Mouse (Mus musculus) kidney, postnatal 36 days (tissue): ENCODE measurements around the gene Tnfsf9.
"Not testable (repeated sequence)": the region's sequence is repeated elsewhere in the genome, so short reads cannot be mapped to it uniquely, and the experiment has no call there.

ENCODE experiments used
- DNase-seq, 2 experiments: peaks; one replicate each; pipeline ENCODE4 v3.0.0; 2021 to 2022; ENCODE audit warnings: mixed read lengths in 2 of 2

Tnfsf9 gene

GRCm38 (mm10) chr17:57095855-57096622, 9.1 kb upstream of the Tnfsf9 start:
- DNase-seq, result peak; percentile 62 to 74

DNA sequence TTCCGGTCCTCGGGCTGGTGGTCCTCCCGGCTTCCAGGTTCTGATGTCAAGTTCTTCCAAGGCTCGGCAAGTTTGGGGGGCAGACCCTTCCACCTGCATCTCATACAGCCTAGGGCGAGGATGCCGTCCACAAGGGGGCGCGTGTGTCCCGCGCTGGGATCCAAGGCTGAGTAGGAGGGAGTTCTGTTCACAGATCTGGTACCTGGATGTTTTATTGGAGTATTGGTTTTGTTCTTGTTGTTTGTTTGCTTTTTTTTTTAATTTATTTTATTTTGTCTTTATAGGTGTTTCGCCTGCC, 8.6 kb upstream of the Tnfsf9 start:
- DNase-seq, result peak; percentile 82 to 94

DNA sequence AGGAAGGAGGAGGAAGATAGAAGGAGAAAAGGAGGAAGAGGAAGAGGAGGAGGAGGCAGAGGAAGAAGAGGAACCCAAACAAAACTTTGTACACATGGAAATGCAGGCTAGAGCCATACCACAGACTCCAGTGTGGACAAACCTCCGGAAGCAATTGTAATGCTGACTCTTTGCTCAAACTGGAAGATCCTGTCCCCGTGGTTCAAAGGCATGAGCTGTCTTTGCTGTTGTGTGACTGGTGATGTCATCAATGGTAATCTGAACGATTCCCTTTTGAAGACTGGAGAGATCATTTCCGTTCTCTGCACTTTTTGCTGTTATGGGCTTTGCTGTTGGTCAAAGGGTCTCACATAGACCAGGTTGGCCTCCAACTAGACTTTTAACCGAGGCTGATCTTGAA, 6.8 kb upstream of the Tnfsf9 start:
- no peak for DNase-seq

DNA sequence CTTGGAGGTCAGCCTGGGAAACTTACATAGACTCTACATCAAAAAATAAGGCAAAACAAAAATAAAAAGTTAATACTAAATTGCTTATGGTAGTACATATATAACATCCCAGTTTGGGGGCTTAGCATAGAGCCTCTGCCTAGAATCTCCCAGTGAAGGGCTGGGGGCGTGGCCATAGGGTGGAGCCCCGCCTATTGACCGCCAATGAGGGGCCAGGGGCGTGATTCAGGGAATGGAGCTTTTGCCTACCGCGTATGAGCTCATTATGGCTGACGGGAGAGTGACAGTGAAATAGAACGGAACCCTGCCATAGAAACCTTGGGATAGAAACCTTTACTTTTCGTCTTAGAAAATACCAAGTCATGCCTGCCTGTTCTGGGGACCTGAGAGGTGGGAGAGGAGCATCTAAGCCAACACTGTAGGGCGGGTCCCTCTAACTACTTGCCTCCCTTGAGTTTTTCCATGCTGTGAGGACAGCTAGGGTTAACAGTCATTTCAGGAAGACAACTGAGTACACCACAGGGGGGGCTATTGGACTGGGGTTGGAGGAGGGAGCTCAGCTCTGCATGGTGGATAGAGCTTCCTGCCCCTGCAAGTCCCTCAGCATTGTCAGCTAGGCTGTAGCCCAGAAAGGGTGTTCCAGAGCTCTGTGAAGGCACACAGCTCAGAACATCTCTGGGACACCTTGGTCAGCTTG, 5.3 kb upstream of the Tnfsf9 start:
- DNase-seq, result no peak

GRCm38 (mm10) chr17:57102276-57102675, 2.8 kb upstream of the Tnfsf9 start:
- no peak for DNase-seq

DNA sequence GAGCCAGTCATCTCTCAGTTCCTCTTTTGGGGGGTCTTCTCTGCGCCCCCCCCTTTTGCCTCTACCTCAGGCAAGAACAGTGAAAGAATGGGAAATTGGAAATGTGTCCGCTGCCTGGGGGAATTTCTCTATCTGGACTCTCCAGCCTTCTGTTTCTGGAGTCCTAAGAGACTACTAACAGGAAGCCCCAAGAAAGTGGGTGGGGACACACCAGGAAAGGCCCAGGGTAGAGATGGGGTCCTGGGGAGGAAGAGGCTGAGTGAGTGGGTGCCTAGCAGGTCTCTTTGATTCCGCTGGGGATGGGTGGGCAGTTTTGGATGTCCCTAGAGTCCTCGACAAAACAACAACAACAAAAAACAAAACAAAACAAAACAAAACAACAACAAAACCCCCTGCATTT, 629 bp upstream of the Tnfsf9 start:
- DNase-seq, result no peak

GRCm38 (mm10) chr17:57106035-57106368, 877 bp downstream of the Tnfsf9 start:
- no peak for DNase-seq

GRCm38 (mm10) chr17:57107064-57107463, 1.9 kb downstream of the Tnfsf9 start:
- DNase-seq, result no peak

GRCm38 (mm10) chr17:57108040-57108665, 3.0 kb downstream of the Tnfsf9 start:
- DNase-seq, result no peak

- no peak for DNase-seq
Observed at GRCm38 (mm10) chr17:57108666-57109171, 3.6 kb downstream of the Tnfsf9 start.

DNA sequence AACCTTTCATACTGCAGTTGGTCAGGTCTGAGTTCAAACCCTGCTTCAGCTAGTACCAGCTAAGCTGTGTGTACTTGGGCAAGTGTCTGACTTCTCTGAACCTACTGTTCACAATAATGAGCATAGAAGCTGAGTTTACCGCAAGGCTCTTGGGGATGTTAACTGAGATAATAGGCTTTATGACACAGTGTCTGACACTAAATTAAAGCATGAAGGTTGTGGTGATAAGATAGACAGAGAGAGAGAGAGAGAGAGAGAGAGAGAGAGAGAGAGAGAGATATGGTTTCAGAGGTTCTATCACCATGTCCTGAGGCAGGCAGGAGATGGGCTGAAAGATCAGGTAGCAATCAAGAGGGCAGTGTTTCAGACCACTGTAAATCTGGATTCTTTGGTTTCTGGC, 4.9 kb downstream of the Tnfsf9 start:
- no peak for DNase-seq

GRCm38 (mm10) chr17:57112768-57113474, 7.8 kb downstream of the Tnfsf9 start:
- DNase-seq, result peak; percentile 6 to 18

DNA sequence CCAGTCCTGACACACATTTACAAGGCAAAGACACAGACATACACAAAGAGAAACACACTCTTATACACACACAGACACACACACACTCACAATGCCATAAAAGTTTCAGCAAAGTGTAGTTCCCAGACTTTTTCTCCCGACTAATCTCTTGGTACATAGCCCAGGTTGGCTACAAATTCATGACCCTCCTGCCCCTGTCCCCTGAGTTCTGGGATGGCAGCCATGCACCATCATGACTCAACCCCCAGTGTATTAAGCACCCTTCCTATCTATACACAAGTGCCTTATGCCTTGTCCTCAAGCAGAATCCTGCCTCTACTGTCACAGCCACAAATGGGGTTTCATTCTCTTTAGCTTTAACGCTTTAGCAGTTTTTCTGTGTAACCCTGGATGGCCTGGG, 11.7 kb downstream of the Tnfsf9 start:
- DNase-seq, result no peak

DNA sequence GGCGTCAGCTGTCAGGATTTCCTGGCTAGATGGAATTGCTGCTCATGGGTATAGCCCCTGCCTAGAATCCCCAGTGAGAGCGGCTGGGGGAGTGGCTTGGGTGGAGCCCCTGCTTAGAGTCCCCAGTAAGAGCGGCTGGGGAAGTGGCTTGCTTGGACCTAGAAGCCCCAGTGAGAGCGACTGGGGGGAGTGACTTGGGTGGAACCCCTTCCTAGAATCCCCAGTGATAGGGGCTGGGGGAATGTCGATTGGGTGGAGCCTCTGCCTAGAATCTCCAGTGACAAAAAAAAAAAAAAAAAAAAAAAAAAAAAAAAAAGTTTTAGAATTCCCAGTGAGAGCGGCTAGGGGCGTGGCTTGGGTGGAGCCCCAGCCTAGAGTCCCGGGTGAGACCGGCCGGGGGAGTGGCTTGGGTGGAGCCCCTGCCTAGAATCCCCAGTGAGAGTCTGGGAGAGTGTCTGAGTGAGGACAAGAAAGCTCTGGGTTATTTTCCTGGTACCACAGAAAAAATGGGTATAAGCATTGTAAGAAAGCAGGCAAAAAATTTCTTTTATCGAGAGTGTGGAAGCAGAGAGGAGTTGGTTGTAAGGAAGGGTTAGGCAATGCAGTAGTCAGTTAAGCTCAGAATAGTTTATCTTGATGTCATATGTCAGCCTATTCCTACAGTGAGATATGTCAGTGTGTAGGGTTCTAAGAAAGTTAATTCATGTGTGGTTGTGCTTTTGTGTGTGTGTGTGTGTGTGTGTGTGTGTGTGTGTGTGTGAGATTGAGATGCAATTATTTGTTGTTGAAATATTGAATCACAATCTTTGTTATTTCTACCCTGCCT, 13.6 kb downstream of the Tnfsf9 start:
- DNase-seq, result peak; percentile 6 to 31

DNA sequence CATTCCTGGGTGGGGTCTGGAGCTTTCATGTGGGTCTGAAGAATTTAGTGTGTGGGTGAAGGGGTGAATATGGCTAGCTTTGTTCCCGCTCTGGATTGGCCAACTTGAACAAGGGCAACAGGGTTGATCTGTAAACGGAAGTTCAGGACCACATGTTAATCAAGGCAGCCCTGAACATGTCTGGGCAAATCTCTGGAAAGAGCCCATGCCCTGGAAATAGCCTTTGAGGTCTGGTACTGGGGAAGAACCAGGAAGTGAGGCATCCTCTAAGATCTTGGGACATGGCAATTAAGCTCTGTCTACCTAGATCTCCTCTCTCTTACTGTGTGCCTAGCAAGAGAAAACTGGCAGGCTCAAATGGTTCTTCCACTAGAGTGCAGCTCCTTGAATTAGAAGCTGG, 16.7 kb downstream of the Tnfsf9 start:
- DNase-seq, result no peak

DNA sequence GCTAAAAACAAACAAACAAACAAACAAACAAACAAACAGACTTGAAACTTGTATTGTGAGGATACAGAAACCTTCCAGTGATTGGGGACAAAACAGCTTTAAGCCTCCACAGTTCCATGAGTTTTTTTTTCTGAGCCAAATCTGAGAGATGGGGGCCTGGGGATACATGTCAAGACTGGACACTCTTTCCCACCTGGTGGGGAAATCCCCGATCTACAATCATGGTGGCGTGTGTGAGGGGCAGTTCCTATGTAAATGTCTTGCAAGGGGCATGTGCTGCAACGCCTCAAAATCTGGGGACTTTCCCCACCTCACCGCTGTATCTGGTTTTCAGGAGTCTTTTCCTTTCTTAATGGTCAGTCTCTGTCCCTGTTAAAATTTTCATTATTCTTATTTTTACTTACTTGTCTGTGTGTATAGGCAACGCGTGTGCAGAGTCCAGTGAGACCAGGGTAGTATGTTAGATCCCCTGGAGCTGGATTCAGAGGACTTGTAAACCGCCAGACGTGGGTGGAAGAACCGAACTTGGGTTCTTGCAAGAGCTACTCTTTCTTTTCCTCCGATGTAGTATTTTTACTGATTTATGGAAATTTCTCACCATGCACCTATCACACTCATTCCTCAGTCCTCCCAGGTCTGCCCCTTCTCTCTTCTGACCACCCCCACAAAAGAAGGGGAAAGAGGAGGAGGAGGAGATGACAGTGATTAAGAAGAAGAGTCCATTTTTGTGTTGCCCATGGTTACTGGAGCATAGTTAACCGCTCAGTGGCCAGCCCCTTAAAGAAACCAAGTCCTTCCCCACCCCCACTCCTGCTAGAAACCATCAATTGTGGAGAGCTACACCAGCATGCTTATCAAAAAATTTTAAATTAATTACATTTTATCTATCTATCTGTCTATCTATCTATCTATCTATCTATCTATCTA, 18.3 kb downstream of the Tnfsf9 start:
- no peak for DNase-seq

GRCm38 (mm10) chr17:57124792-57125191, 19.7 kb downstream of the Tnfsf9 start:
- DNase-seq, result no peak

GRCm38 (mm10) chr17:57125853-57126622, 20.9 kb downstream of the Tnfsf9 start:
- DNase-seq, result no peak

DNA sequence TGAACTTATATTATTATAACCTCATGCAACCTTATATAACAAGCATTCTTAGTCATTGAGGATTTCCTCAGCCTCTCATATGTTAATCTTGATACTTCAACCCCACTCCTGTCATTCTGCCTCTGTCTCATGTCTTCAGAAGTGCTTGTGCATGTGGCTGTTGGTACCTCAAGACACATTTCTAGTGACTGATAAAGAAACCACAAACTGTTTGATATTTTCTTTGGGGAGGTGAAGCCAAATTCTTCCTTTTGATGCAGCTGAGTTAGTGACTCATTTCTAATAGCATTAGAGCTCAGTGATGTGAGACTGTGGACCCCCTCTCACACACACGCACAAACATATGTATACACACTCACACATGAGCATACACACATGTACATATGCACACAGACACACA, 26.7 kb downstream of the Tnfsf9 start:
- DNase-seq, result no peak

DNA sequence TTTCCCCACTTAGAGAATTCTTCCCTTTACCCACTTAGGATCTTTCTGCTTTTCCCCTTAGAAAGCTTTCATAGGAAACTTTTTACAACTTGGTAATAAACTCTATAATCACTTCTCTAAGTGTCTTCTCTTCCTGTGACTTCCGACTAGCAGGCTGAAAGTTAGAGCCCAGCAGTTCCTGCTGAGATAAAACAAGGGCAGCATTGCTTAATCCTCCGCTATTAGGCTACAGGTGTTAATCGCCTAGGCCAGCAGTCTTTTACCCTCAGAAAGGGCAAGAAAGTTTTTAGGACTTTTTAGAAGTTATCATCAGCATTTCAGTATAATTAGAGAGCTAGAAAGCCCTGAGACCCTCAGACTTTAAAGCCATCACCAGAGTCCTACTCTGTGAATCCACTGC, 28.9 kb downstream of the Tnfsf9 start:
- not testable (repeated sequence) for DNase-seq

- DNase-seq, result no peak
Observed at GRCm38 (mm10) chr17:57134693-57135092, 29.6 kb downstream of the Tnfsf9 start.
